Mouse (Mus musculus) MEL (cell line): ENCODE measurements around the gene Pdcd4.

Source experiments
- CHD2 ChIP-seq: IDR thresholded peaks from 2 replicates; pipeline ENCODE4 v1.6.1; 2011; ENCODE audit warnings: low read length, improper control_type of control experiment
- CTCF ChIP-seq, 3 experiments: IDR thresholded peaks in 2 of 3; conservative IDR thresholded peaks in 1 of 3; 2 replicates each; pipeline ENCODE4 v1.5.1; 2011 to 2012; ENCODE audit warnings: low read length in 3 of 3, low read depth in 2 of 3, mild to moderate bottlenecking in 2 of 3, improper control_type of control experiment in 1 of 3, inconsistent platforms in 1 of 3, mixed read lengths in 1 of 3, moderate library complexity in 1 of 3; ENCODE audit not compliant: control insufficient read depth in 1 of 3, insufficient read depth in 1 of 3, poor library complexity in 1 of 3, severe bottlenecking in 1 of 3
- GATA1 ChIP-seq: IDR thresholded peaks from 2 replicates; pipeline ENCODE4 v1.6.1; 2011; ENCODE audit warnings: low read depth, low read length, improper control_type of control experiment
- POLR2AphosphoS5 ChIP-seq: IDR thresholded peaks from 2 replicates; pipeline ENCODE4 v1.6.1; 2012; ENCODE audit warnings: low read depth, borderline replicate concordance, mild to moderate bottlenecking, inconsistent platforms, low read length, moderate library complexity, mixed read lengths
- USF1 ChIP-seq: IDR thresholded peaks from 2 replicates; pipeline ENCODE4 v1.6.1; 2014; ENCODE audit warnings: low read depth, mild to moderate bottlenecking, inconsistent platforms, low read length, improper control_type of control experiment, moderate library complexity

DNA sequence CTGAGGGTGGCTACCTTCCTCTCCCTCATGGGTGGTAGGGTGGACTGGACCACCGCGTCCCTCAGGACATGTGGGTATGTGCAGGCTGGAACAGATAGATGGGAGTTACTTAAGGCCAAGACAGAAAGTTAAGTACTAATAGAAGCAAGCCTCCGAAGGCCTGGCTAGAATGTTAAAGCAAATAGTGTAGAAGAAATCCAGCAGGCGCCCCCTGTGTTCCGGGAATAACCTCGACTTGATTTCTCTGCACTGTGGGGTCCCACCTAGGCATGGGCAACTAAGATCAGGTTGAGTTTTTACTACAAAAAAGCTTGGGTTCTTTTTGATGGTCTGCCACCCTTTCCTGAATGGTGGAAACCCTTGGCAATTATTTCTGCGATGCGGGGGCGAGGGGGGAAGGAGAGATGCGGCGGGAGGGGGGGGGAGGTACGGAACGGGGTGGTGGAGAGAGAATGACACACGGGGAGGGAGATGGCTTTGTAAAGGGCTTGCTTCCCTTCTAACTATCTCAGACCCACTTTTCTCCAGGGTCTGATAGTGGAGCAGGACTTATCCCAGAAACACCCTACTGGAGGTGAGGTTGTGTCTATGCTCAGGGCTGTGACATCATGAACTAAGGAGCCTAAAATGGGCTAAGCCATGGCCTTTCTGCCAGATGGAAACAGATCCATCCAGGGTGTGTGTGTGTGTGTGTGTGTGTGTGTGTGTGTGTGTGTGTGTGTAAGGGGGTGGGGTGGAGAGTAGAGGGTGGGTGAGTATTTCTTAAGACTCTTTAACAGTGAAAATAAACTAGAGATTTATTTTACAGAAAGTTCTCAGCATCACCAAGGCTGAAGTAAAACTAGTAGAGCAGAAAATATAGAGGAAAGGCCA is 40.0 kb upstream of the Pdcd4 start:
- TF ChIP-seq USF1 (no peak), POLR2AphosphoS5 (no peak), GATA1 (no peak), CHD2 (no peak), CTCF (IDR thresholded peaks at IDR 0.05 in 2 of 3, conservative IDR thresholded peaks at IDR 0.05 in 1 of 3; ENCODE audit: control insufficient read depth in 1 of 3, insufficient read depth in 1 of 3, low read depth in 2 of 3, low read length in 3 of 3, poor library complexity in 1 of 3, severe bottlenecking in 1 of 3) (no peak)
